In the genomic region with DNA sequence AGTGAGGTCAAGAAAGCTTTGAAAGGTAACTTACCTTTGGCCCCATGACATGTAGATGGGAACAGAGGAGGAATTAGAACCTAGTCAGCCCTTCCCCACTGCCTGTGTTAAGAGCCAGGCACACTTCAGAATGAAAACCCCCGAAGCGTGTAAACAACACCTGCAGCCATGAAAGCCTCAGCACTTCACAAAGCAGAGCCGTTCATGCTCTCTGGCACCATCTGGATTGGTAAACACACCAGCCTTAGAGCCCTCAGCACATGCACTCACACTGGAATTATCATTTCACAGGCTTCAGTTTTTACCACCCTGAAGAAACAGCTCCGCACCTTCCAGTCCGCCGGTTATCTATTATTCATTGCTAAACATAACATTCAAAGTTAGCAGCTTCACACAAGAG, we compare ENCODE assay signal across 9 mouse cellular contexts.
DNase-seq lines count a peak whose midpoint lies in the region; ATAC-seq and TF ChIP-seq lines count a peak whose summit lies in the region.
"Had no signal": no experiment of that assay in that cellular context is flagged by ENCODE, and none has a peak within 500 bp of the region (broad histone marks: within the 10 kb centered on the region; RNA-seq: fewer than 3 reads in every experiment).

No protein-coding gene starts in this region.

- no peak overlapping the region for H3K4me2 ChIP-seq in midbrain, embryonic 14.5 days (ENCODE audit: low read length)
- H3K4me2 ChIP-seq in forebrain, embryonic 14.5 days (ENCODE audit: low read length): no peak overlapping the region

- no peak for ATAC-seq in midbrain, embryonic 14.5 days (ENCODE audit: low FRiP score, low TSS enrichment)
- ATAC-seq in forebrain, embryonic 14.5 days: peak; percentile 89

- DNase-seq in midbrain, embryonic 14.5 days: peak; percentile 46
- no peak for DNase-seq in midbrain, embryonic 10.5 days (ENCODE audit: low spot score)
- peak; percentile 84 for DNase-seq in forebrain, embryonic 14.5 days (ENCODE audit: low spot score)
- peak; percentile 27 to 38 for DNase-seq in thymus, postnatal 36 days
- no peak for DNase-seq in gastrocnemius, adult 2 months
- DNase-seq in cerebellum, adult 9-11 months: no peak
- DNase-seq: lung, postnatal 36 days had no signal

- no peak for TF ChIP-seq POLR2A in olfactory bulb, adult 2 months (IDR thresholded peaks at IDR 0.05; ENCODE audit: insufficient read depth, low read depth, low read length)

- no peak overlapping the region for H3K9ac ChIP-seq in midbrain, embryonic 14.5 days (replicated peaks; ENCODE audit: low read length)
- no peak overlapping the region for H3K9ac ChIP-seq in forebrain, embryonic 14.5 days (ENCODE audit: low read length)

- no peak for TF ChIP-seq CTCF in olfactory bulb, adult 2 months (IDR thresholded peaks at IDR 0.05; ENCODE audit: insufficient read depth, low read depth, low read length)
- TF ChIP-seq CTCF in gastrocnemius, adult 2 months (IDR thresholded peaks at IDR 0.05): no peak

- no peak overlapping the region for H3K4me3 ChIP-seq in midbrain, embryonic 14.5 days (replicated peaks; ENCODE audit: low read depth, low read length)
- H3K4me3 ChIP-seq in midbrain, embryonic 10.5 days: no peak overlapping the region
- no peak overlapping the region for H3K4me3 ChIP-seq in forebrain, embryonic 14.5 days (ENCODE audit: low read depth, low read length)
- no peak overlapping the region for H3K4me3 ChIP-seq in olfactory bulb, adult 2 months (ENCODE audit: insufficient read depth, low read depth, low read length)
- H3K4me3 ChIP-seq in gastrocnemius, adult 2 months: no peak overlapping the region

- no peaks in the 10 kb centered on the region for H3K36me3 ChIP-seq in midbrain, embryonic 14.5 days (ENCODE audit: control insufficient read depth, insufficient read depth, low read length)
- no peaks in the 10 kb centered on the region for H3K36me3 ChIP-seq in midbrain, embryonic 10.5 days
- no peaks in the 10 kb centered on the region for H3K36me3 ChIP-seq in forebrain, embryonic 14.5 days (ENCODE audit: control insufficient read depth, insufficient read depth, low read length)

- no peaks in the 10 kb centered on the region for H3K4me1 ChIP-seq in midbrain, embryonic 14.5 days (ENCODE audit: control insufficient read depth, insufficient read depth, low read length)
- H3K4me1 ChIP-seq in midbrain, embryonic 10.5 days: peaks cover 14% of the 10 kb centered on the region
- peaks cover 2% of the 10 kb centered on the region; the same call in 1 of the 2 replicates for H3K4me1 ChIP-seq in forebrain, embryonic 14.5 days (ENCODE audit: control insufficient read depth, insufficient read depth, low read length)
- peaks cover 9% of the 10 kb centered on the region for H3K4me1 ChIP-seq in olfactory bulb, adult 2 months (ENCODE audit: control insufficient read depth, insufficient read depth, low read length)

- WGBS in midbrain, embryonic 14.5 days: 62% methylated on average over 6 of the region's 6 CpGs
- 82% methylated on average over 6 of the region's 6 CpGs for WGBS in midbrain, embryonic 10.5 days
- 47% methylated on average over 6 of the region's 6 CpGs for WGBS in forebrain, embryonic 14.5 days
- WGBS in olfactory bulb, adult 2 months: 27% methylated on average over 6 of the region's 6 CpGs

- intact Hi-C loops in gastrocnemius, adult 2 months (cut with DNase I): no loop called here

- peak overlapping the region; percentile 16; the same call in 1 of the 2 replicates for H3K27ac ChIP-seq in midbrain, embryonic 14.5 days (replicated peaks; ENCODE audit: low read depth, low read length)
- H3K27ac ChIP-seq in midbrain, embryonic 10.5 days (replicated peaks): no peak overlapping the region
- no peak overlapping the region for H3K27ac ChIP-seq in forebrain, embryonic 14.5 days (ENCODE audit: low read depth, low read length)
- H3K27ac ChIP-seq in olfactory bulb, adult 2 months (ENCODE audit: insufficient read depth, low read depth, low read length): peak overlapping the region; percentile 38; the same call in 1 of the 2 replicates
- H3K27ac ChIP-seq in gastrocnemius, adult 2 months: no peak overlapping the region
- H3K27ac ChIP-seq: kidney, postnatal 0 days had no signal

- no peaks in the 10 kb centered on the region for H3K27me3 ChIP-seq in midbrain, embryonic 14.5 days (ENCODE audit: control insufficient read depth, insufficient read depth, low read length)
- no peaks in the 10 kb centered on the region for H3K27me3 ChIP-seq in midbrain, embryonic 10.5 days (ENCODE audit: low read depth, poor library complexity, severe bottlenecking)
- H3K27me3 ChIP-seq in forebrain, embryonic 14.5 days (replicated peaks; ENCODE audit: control insufficient read depth, insufficient read depth, low read length): no peaks in the 10 kb centered on the region

- no peaks in the 10 kb centered on the region for H3K9me3 ChIP-seq in midbrain, embryonic 14.5 days (ENCODE audit: control insufficient read depth, low read length)
- no peaks in the 10 kb centered on the region for H3K9me3 ChIP-seq in midbrain, embryonic 10.5 days (replicated peaks)
- no peaks in the 10 kb centered on the region for H3K9me3 ChIP-seq in forebrain, embryonic 14.5 days (replicated peaks; ENCODE audit: control insufficient read depth, low read length)

Comparison
In these comparisons a context has a peak if more than half of its experiments do, and no peak if none do; other contexts are left out.
1. DNase-seq: peak in midbrain, embryonic 14.5 days (single experiment), forebrain, embryonic 14.5 days (single experiment) and thymus, postnatal 36 days (2 of 2); none in midbrain, embryonic 10.5 days (single experiment), gastrocnemius, adult 2 months (single experiment) and cerebellum, adult 9-11 months (single experiment).
2. H3K27ac ChIP-seq: peak in midbrain, embryonic 14.5 days (single experiment) and olfactory bulb, adult 2 months (single experiment); none in midbrain, embryonic 10.5 days (single experiment), forebrain, embryonic 14.5 days (single experiment) and gastrocnemius, adult 2 months (single experiment).